Mouse (Mus musculus): ENCODE data around the gene Hexa. TPM values are rescaled to one million over a fixed set of nuclear protein-coding genes. Genes with fewer than 3 reads are reported as not detected.

Hexa gene
- polyA plus RNA-seq, 1 experiment from 2014 or later, result 91.4 TPM

DNA sequence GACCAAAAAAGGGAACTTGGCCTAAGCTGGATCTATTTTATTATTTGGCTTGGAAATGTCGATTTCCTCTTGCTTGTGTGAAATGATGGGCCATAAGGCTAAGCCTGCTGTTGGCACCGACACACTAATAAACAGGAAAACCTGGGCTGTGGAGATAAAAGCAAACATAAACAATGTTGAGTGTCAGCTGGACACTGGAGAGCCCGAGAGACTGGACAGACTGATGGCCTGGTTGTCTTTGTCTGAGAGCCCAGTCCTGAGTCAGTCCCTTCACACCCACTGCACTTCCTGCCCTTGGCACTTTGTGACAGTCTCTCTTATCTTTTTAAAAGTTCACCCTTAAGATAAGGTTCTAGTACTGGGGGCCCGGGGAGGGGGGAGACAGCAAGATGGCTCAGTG is 16.4 kb upstream of the Hexa start:
- no peak overlapping the region for H3K4me3 ChIP-seq (ENCODE audit: control insufficient read depth in 1 of 2, insufficient read depth in 1 of 2, low read depth in 1 of 2, low read length in 2 of 2)
- peaks cover 0 to 4% of the 10 kb centered on the region in 2 experiments; a peak in 2 of 4 replicates for H3K4me1 ChIP-seq (ENCODE audit: control insufficient read depth in 2 of 2, insufficient read depth in 2 of 2, low read length in 2 of 2)
- no peak overlapping the region for H3K27ac ChIP-seq (replicated peaks in 1 of 2; ENCODE audit: control insufficient read depth in 1 of 2, insufficient read depth in 1 of 2, low read depth in 2 of 2, low read length in 2 of 2)
- H3K4me2 ChIP-seq (ENCODE audit: low read length), result no peak overlapping the region
- no peaks in the 10 kb centered on the region for H3K36me3 ChIP-seq (ENCODE audit: control insufficient read depth, insufficient read depth, low read length)
- no peaks in the 10 kb centered on the region for H3K9me3 ChIP-seq (ENCODE audit: control insufficient read depth, low read length)
- H3K9ac ChIP-seq (ENCODE audit: low read length), result no peak overlapping the region
- ATAC-seq (ENCODE audit: insufficient number of reproducible peaks, insufficient read depth, low FRiP score, low read depth), result 0 out of 2 replicates have a peak, but pooled peaks have one; percentile 35
- WGBS, result 30% methylated on average over 4 of the region's 4 CpGs
- H3K27me3 ChIP-seq (ENCODE audit: control insufficient read depth, insufficient read depth, low read length), result no peaks in the 10 kb centered on the region

GRCm38 (mm10) chr9:59526727-59527126 is 12.6 kb upstream of the Hexa start:
- Histone ChIP-seq H3K4me3 (ENCODE audit: control insufficient read depth in 1 of 2, insufficient read depth in 1 of 2, low read depth in 1 of 2, low read length in 2 of 2) (no peak overlapping the region), H3K4me2 (ENCODE audit: low read length) (no peak overlapping the region), H3K36me3 (ENCODE audit: control insufficient read depth, insufficient read depth, low read length) (no peaks in the 10 kb centered on the region), H3K4me1 (ENCODE audit: control insufficient read depth in 2 of 2, insufficient read depth in 2 of 2, low read length in 2 of 2) (no peaks in the 10 kb centered on the region), H3K27me3 (ENCODE audit: control insufficient read depth, insufficient read depth, low read length) (no peaks in the 10 kb centered on the region), H3K27ac (replicated peaks in 1 of 2; ENCODE audit: control insufficient read depth in 1 of 2, insufficient read depth in 1 of 2, low read depth in 2 of 2, low read length in 2 of 2) (no peak overlapping the region), H3K9ac (ENCODE audit: low read length) (no peak overlapping the region), H3K9me3 (ENCODE audit: control insufficient read depth, low read length) (no peaks in the 10 kb centered on the region)
- WGBS, result 65% methylated on average over 6 of the region's 6 CpGs
- ATAC-seq (ENCODE audit: insufficient number of reproducible peaks, insufficient read depth, low FRiP score, low read depth), result no peak

- H3K4me3 ChIP-seq (ENCODE audit: control insufficient read depth in 1 of 2, insufficient read depth in 1 of 2, low read depth in 1 of 2, low read length in 2 of 2), result no peak overlapping the region
- H3K4me2 ChIP-seq (ENCODE audit: low read length), result no peak overlapping the region
- H3K36me3 ChIP-seq (ENCODE audit: control insufficient read depth, insufficient read depth, low read length), result no peaks in the 10 kb centered on the region
- 86% methylated on average over 3 of the region's 3 CpGs for WGBS
- no peak for ATAC-seq (ENCODE audit: insufficient number of reproducible peaks, insufficient read depth, low FRiP score, low read depth)
- H3K4me1 ChIP-seq (ENCODE audit: control insufficient read depth in 2 of 2, insufficient read depth in 2 of 2, low read length in 2 of 2), result no peaks in the 10 kb centered on the region
- H3K9ac ChIP-seq (ENCODE audit: low read length), result no peak overlapping the region
- H3K27me3 ChIP-seq (ENCODE audit: control insufficient read depth, insufficient read depth, low read length), result no peaks in the 10 kb centered on the region
- H3K27ac ChIP-seq (replicated peaks in 1 of 2; ENCODE audit: control insufficient read depth in 1 of 2, insufficient read depth in 1 of 2, low read depth in 2 of 2, low read length in 2 of 2), result no peak overlapping the region
- H3K9me3 ChIP-seq (ENCODE audit: control insufficient read depth, low read length), result no peaks in the 10 kb centered on the region
Measured at GRCm38 (mm10) chr9:59527580-59527979, 11.8 kb upstream of the Hexa start.

GRCm38 (mm10) chr9:59528274-59528673 is 11.1 kb upstream of the Hexa start:
- 71% methylated on average over 2 of the region's 2 CpGs for WGBS
- ATAC-seq (ENCODE audit: insufficient number of reproducible peaks, insufficient read depth, low FRiP score, low read depth), result no peak
- Histone ChIP-seq H3K9ac (ENCODE audit: low read length) (no peak overlapping the region), H3K36me3 (ENCODE audit: control insufficient read depth, insufficient read depth, low read length) (no peaks in the 10 kb centered on the region), H3K27me3 (ENCODE audit: control insufficient read depth, insufficient read depth, low read length) (no peaks in the 10 kb centered on the region), H3K9me3 (ENCODE audit: control insufficient read depth, low read length) (no peaks in the 10 kb centered on the region), H3K4me1 (ENCODE audit: control insufficient read depth in 2 of 2, insufficient read depth in 2 of 2, low read length in 2 of 2) (no peaks in the 10 kb centered on the region), H3K4me3 (ENCODE audit: control insufficient read depth in 1 of 2, insufficient read depth in 1 of 2, low read depth in 1 of 2, low read length in 2 of 2) (no peak overlapping the region), H3K4me2 (ENCODE audit: low read length) (no peak overlapping the region), H3K27ac (replicated peaks in 1 of 2; ENCODE audit: control insufficient read depth in 1 of 2, insufficient read depth in 1 of 2, low read depth in 2 of 2, low read length in 2 of 2) (no peak overlapping the region)

GRCm38 (mm10) chr9:59531645-59532044 is 7.7 kb upstream of the Hexa start:
- Histone ChIP-seq H3K36me3 (ENCODE audit: control insufficient read depth, insufficient read depth, low read length) (no peaks in the 10 kb centered on the region), H3K27me3 (ENCODE audit: control insufficient read depth, insufficient read depth, low read length) (no peaks in the 10 kb centered on the region), H3K4me2 (ENCODE audit: low read length) (no peak overlapping the region), H3K9ac (ENCODE audit: low read length) (no peak overlapping the region), H3K4me3 (ENCODE audit: control insufficient read depth in 1 of 2, insufficient read depth in 1 of 2, low read depth in 1 of 2, low read length in 2 of 2) (no peak overlapping the region), H3K4me1 (ENCODE audit: control insufficient read depth in 2 of 2, insufficient read depth in 2 of 2, low read length in 2 of 2) (no peaks in the 10 kb centered on the region), H3K9me3 (ENCODE audit: control insufficient read depth, low read length) (no peaks in the 10 kb centered on the region), H3K27ac (replicated peaks in 1 of 2; ENCODE audit: control insufficient read depth in 1 of 2, insufficient read depth in 1 of 2, low read depth in 2 of 2, low read length in 2 of 2) (no peak overlapping the region)
- WGBS, result 53% methylated on average over 5 of the region's 5 CpGs
- ATAC-seq (ENCODE audit: insufficient number of reproducible peaks, insufficient read depth, low FRiP score, low read depth), result no peak

DNA sequence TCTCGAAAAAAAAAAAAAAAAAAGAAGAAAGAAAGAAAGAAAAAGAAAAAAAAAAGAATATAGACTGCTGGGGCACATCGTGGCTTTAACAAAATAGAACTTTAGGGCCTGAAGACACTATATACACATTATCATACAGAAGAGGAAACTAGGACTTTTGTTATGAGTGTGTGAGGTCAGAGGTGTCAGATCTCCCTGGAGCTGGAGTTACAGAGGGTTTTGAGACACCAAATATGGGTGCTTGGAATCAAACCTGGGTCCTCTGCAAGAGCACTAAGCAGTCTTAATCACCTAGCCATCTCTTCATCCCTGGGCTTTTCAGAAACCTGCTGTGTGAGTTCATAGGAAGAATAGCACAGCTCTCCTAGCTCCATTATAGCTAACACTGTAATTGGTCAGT is 5.9 kb upstream of the Hexa start:
- no peaks in the 10 kb centered on the region for H3K36me3 ChIP-seq (ENCODE audit: control insufficient read depth, insufficient read depth, low read length)
- no peak for ATAC-seq (ENCODE audit: insufficient number of reproducible peaks, insufficient read depth, low FRiP score, low read depth)
- H3K27ac ChIP-seq (replicated peaks in 1 of 2; ENCODE audit: control insufficient read depth in 1 of 2, insufficient read depth in 1 of 2, low read depth in 2 of 2, low read length in 2 of 2), result no peak overlapping the region
- H3K4me1 ChIP-seq (ENCODE audit: control insufficient read depth in 2 of 2, insufficient read depth in 2 of 2, low read length in 2 of 2), result no peaks in the 10 kb centered on the region
- WGBS, result 70% methylated on average over 2 of the region's 2 CpGs
- no peak overlapping the region for H3K9ac ChIP-seq (ENCODE audit: low read length)
- H3K4me2 ChIP-seq (ENCODE audit: low read length), result no peak overlapping the region
- H3K4me3 ChIP-seq (ENCODE audit: control insufficient read depth in 1 of 2, insufficient read depth in 1 of 2, low read depth in 1 of 2, low read length in 2 of 2), result no peak overlapping the region
- H3K9me3 ChIP-seq (ENCODE audit: control insufficient read depth, low read length), result no peaks in the 10 kb centered on the region
- H3K27me3 ChIP-seq (ENCODE audit: control insufficient read depth, insufficient read depth, low read length), result no peaks in the 10 kb centered on the region

GRCm38 (mm10) chr9:59533889-59534288 is 5.5 kb upstream of the Hexa start:
- 84% methylated on average over 4 of the region's 4 CpGs for WGBS
- no peak for ATAC-seq (ENCODE audit: insufficient number of reproducible peaks, insufficient read depth, low FRiP score, low read depth)

GRCm38 (mm10) chr9:59537651-59538050 is 1.7 kb upstream of the Hexa start:
- Histone ChIP-seq H3K27me3 (ENCODE audit: control insufficient read depth, insufficient read depth, low read length) (no peaks in the 10 kb centered on the region), H3K4me3 (ENCODE audit: control insufficient read depth in 1 of 2, insufficient read depth in 1 of 2, low read depth in 1 of 2, low read length in 2 of 2) (no peak overlapping the region), H3K4me2 (ENCODE audit: low read length) (no peak overlapping the region), H3K4me1 (ENCODE audit: control insufficient read depth in 2 of 2, insufficient read depth in 2 of 2, low read length in 2 of 2) (peaks cover 7 to 22% of the 10 kb centered on the region in 2 experiments), H3K9ac (ENCODE audit: low read length) (no peak overlapping the region), H3K9me3 (ENCODE audit: control insufficient read depth, low read length) (no peaks in the 10 kb centered on the region), H3K36me3 (ENCODE audit: control insufficient read depth, insufficient read depth, low read length) (no peaks in the 10 kb centered on the region), H3K27ac (replicated peaks in 1 of 2; ENCODE audit: control insufficient read depth in 1 of 2, insufficient read depth in 1 of 2, low read depth in 2 of 2, low read length in 2 of 2) (no peak overlapping the region)
- no peak for ATAC-seq (ENCODE audit: insufficient number of reproducible peaks, insufficient read depth, low FRiP score, low read depth)
- 66% methylated on average over 3 of the region's 3 CpGs for WGBS

More at GRCm38 (mm10) chr9:59533889-59534288, 5.5 kb upstream of the Hexa start:
- no peak overlapping the region for H3K27ac ChIP-seq (replicated peaks in 1 of 2; ENCODE audit: control insufficient read depth in 1 of 2, insufficient read depth in 1 of 2, low read depth in 2 of 2, low read length in 2 of 2)
- H3K9me3 ChIP-seq (ENCODE audit: control insufficient read depth, low read length), result no peaks in the 10 kb centered on the region
- H3K27me3 ChIP-seq (ENCODE audit: control insufficient read depth, insufficient read depth, low read length), result no peaks in the 10 kb centered on the region
- H3K4me2 ChIP-seq (ENCODE audit: low read length), result no peak overlapping the region
- H3K4me1 ChIP-seq (ENCODE audit: control insufficient read depth in 2 of 2, insufficient read depth in 2 of 2, low read length in 2 of 2), result peaks cover 0 to 2% of the 10 kb centered on the region in 2 experiments; a peak in 1 of 4 replicates
- no peaks in the 10 kb centered on the region for H3K36me3 ChIP-seq (ENCODE audit: control insufficient read depth, insufficient read depth, low read length)
- H3K9ac ChIP-seq (ENCODE audit: low read length), result no peak overlapping the region
- H3K4me3 ChIP-seq (ENCODE audit: control insufficient read depth in 1 of 2, insufficient read depth in 1 of 2, low read depth in 1 of 2, low read length in 2 of 2), result no peak overlapping the region

Data from heart, embryonic 14.5 days (tissue).